Mouse (Mus musculus) MEL (cell line): ENCODE data around the gene Rbck1. TPM values are rescaled to one million over a fixed set of nuclear protein-coding genes. Genes with fewer than 3 reads are reported as not detected.

Source experiments
- DNase-seq: peaks from one replicate; pipeline ENCODE4 v3.0.0; 2011; ENCODE audit warnings: low read depth, low spot score
- H3K27ac ChIP-seq: 2 replicates; pipeline ENCODE4 v1.5.1; 2012; ENCODE audit warnings: low read depth, mild to moderate bottlenecking, control low read depth, low read length, moderate library complexity; ENCODE audit not compliant: control insufficient read depth
- H3K27me3 ChIP-seq, 2 experiments: fragments of 150-350 bp in 1 of 2; sonication (generic) in 1 of 2; 2 replicates each; pipeline ENCODE4 v1.6.1; 2012; ENCODE audit warnings: low read length in 2 of 2, mild to moderate bottlenecking in 2 of 2, improper control_type of control experiment in 1 of 2, moderate library complexity in 1 of 2; ENCODE audit not compliant: insufficient read depth in 2 of 2, control insufficient read depth in 1 of 2
- H3K36me3 ChIP-seq, 2 experiments: 2 replicates each; pipeline ENCODE4 v1.6.1; 2012 to 2014; ENCODE audit warnings: low read length in 2 of 2, improper control_type of control experiment in 1 of 2, inconsistent platforms in 1 of 2, mild to moderate bottlenecking in 1 of 2; ENCODE audit not compliant: insufficient read depth in 2 of 2, control insufficient read depth in 1 of 2
- H3K4me1 ChIP-seq, 2 experiments: fragments of 150-350 bp in 1 of 2; sonication (generic) in 1 of 2; 2 replicates each; pipeline ENCODE4 v1.6.1; 2012; ENCODE audit warnings: low read length in 2 of 2, improper control_type of control experiment in 1 of 2, mild to moderate bottlenecking in 1 of 2; ENCODE audit not compliant: insufficient read depth in 2 of 2, control insufficient read depth in 1 of 2
- H3K4me3 ChIP-seq, 2 experiments: fragments of 150-350 bp in 1 of 2; sonication (generic) in 1 of 2; 2 replicates each; pipeline ENCODE4 v1.5.1; 2012; ENCODE audit warnings: low read depth in 2 of 2, low read length in 2 of 2, mild to moderate bottlenecking in 2 of 2, moderate library complexity in 2 of 2, control low read depth in 1 of 2, improper control_type of control experiment in 1 of 2; ENCODE audit not compliant: control insufficient read depth in 1 of 2, insufficient read depth in 1 of 2
- H3K79me2 ChIP-seq: 2 replicates; pipeline ENCODE4 v1.6.1; 2012; ENCODE audit warnings: mild to moderate bottlenecking, low read length, moderate library complexity; ENCODE audit not compliant: control insufficient read depth, poor library complexity, insufficient read depth
- H3K9ac ChIP-seq: 2 replicates; pipeline ENCODE4 v1.6.1; 2012; ENCODE audit warnings: low read depth, mild to moderate bottlenecking, control low read depth, low read length, moderate library complexity; ENCODE audit not compliant: control insufficient read depth, poor library complexity, severe bottlenecking
- H3K9me3 ChIP-seq: fragments of 150-350 bp; sonication (generic); replicated peaks from 2 replicates; pipeline ENCODE4 v1.6.1; 2012; ENCODE audit warnings: mild to moderate bottlenecking, low read length, improper control_type of control experiment, moderate library complexity; ENCODE audit not compliant: insufficient read depth
- BHLHE40 ChIP-seq: IDR thresholded peaks from 2 replicates; pipeline ENCODE4 v1.6.1; 2012; ENCODE audit warnings: low read depth, mild to moderate bottlenecking, inconsistent platforms, low read length, improper control_type of control experiment, borderline replicate concordance
- CHD1 ChIP-seq: IDR thresholded peaks from 2 replicates; pipeline ENCODE4 v1.6.1; 2012; ENCODE audit warnings: low read depth, mild to moderate bottlenecking, inconsistent platforms, low read length, improper control_type of control experiment
- E2F4 ChIP-seq: IDR thresholded peaks from 2 replicates; pipeline ENCODE4 v1.6.1; 2011; ENCODE audit warnings: low read depth, low read length, improper control_type of control experiment, borderline replicate concordance
- ELF1 ChIP-seq: IDR thresholded peaks from 2 replicates; pipeline ENCODE4 v1.6.1; 2014; ENCODE audit warnings: low read depth, mild to moderate bottlenecking, inconsistent platforms, low read length, improper control_type of control experiment, moderate library complexity
- ETS1 ChIP-seq: IDR thresholded peaks from 2 replicates; pipeline ENCODE4 v1.6.1; 2012; ENCODE audit warnings: low read depth, mild to moderate bottlenecking, inconsistent platforms, low read length, improper control_type of control experiment, moderate library complexity
- GABPA ChIP-seq: IDR thresholded peaks from 2 replicates; pipeline ENCODE4 v1.6.1; 2012; ENCODE audit warnings: low read depth, mild to moderate bottlenecking, inconsistent platforms, low read length, improper control_type of control experiment, moderate library complexity
- GATA1 ChIP-seq: IDR thresholded peaks from 2 replicates; pipeline ENCODE4 v1.6.1; 2011; ENCODE audit warnings: low read depth, low read length, improper control_type of control experiment
- HCFC1 ChIP-seq: IDR thresholded peaks from 2 replicates; pipeline ENCODE4 v1.6.1; 2012; ENCODE audit warnings: low read depth, mild to moderate bottlenecking, inconsistent platforms, low read length, improper control_type of control experiment, moderate library complexity
- JUND ChIP-seq: IDR thresholded peaks from 2 replicates; pipeline ENCODE4 v1.6.1; 2011; ENCODE audit warnings: low read depth, mild to moderate bottlenecking, improper control_type of control experiment, low read length
- KAT2A ChIP-seq: conservative IDR thresholded peaks from 2 replicates; pipeline ENCODE4 v1.6.1; 2012; ENCODE audit warnings: low read depth, low read length, improper control_type of control experiment, inconsistent platforms
- MAX ChIP-seq: IDR thresholded peaks from 2 replicates; pipeline ENCODE4 v1.6.1; 2011; ENCODE audit warnings: low read length, improper control_type of control experiment
- MAZ ChIP-seq: IDR thresholded peaks from 2 replicates; pipeline ENCODE4 v1.6.1; 2012; ENCODE audit warnings: low read depth, mild to moderate bottlenecking, inconsistent platforms, low read length, improper control_type of control experiment
- MXI1 ChIP-seq: IDR thresholded peaks from 2 replicates; pipeline ENCODE4 v1.6.1; 2011; ENCODE audit warnings: mild to moderate bottlenecking, low read depth, low read length, improper control_type of control experiment
- MYB ChIP-seq: IDR thresholded peaks from 2 replicates; pipeline ENCODE4 v1.6.1; 2011; ENCODE audit warnings: mild to moderate bottlenecking, low read depth, low read length, improper control_type of control experiment
- NELFE ChIP-seq: IDR thresholded peaks from 2 replicates; pipeline ENCODE4 v1.6.1; 2011; ENCODE audit warnings: low read depth, low read length, improper control_type of control experiment
- POLR2AphosphoS2 ChIP-seq: IDR thresholded peaks from 2 replicates; pipeline ENCODE4 v1.6.1; 2011; ENCODE audit warnings: low read length, improper control_type of control experiment
- POLR2AphosphoS5 ChIP-seq: IDR thresholded peaks from 2 replicates; pipeline ENCODE4 v1.6.1; 2012; ENCODE audit warnings: low read depth, borderline replicate concordance, mild to moderate bottlenecking, inconsistent platforms, low read length, moderate library complexity, mixed read lengths
- RAD21 ChIP-seq: IDR thresholded peaks from 2 replicates; pipeline ENCODE4 v1.6.1; 2011; ENCODE audit warnings: mild to moderate bottlenecking, low read depth, low read length, improper control_type of control experiment
- RCOR1 ChIP-seq: IDR thresholded peaks from 2 replicates; pipeline ENCODE4 v1.6.1; 2012; ENCODE audit warnings: low read depth, mild to moderate bottlenecking, inconsistent platforms, low read length, improper control_type of control experiment
- SIN3A ChIP-seq: IDR thresholded peaks from 2 replicates; pipeline ENCODE4 v1.6.1; 2012; ENCODE audit warnings: low read length, improper control_type of control experiment, inconsistent platforms
- TCF12 ChIP-seq: IDR thresholded peaks from 2 replicates; pipeline ENCODE4 v1.6.1; 2014; ENCODE audit warnings: low read depth, mild to moderate bottlenecking, inconsistent platforms, low read length, improper control_type of control experiment, moderate library complexity
- USF1 ChIP-seq: IDR thresholded peaks from 2 replicates; pipeline ENCODE4 v1.6.1; 2014; ENCODE audit warnings: low read depth, mild to moderate bottlenecking, inconsistent platforms, low read length, improper control_type of control experiment, moderate library complexity
- USF2 ChIP-seq, 2 experiments: IDR thresholded peaks; 2 replicates each; pipeline ENCODE4 v1.6.1; 2011 to 2012; ENCODE audit warnings: improper control_type of control experiment in 2 of 2, low read length in 2 of 2, borderline replicate concordance in 1 of 2, inconsistent platforms in 1 of 2, low read depth in 1 of 2, mild to moderate bottlenecking in 1 of 2; ENCODE audit not compliant: insufficient read depth in 1 of 2
- ZC3H11A ChIP-seq: IDR thresholded peaks from 2 replicates; pipeline ENCODE4 v1.6.1; 2012; ENCODE audit warnings: low read depth, mild to moderate bottlenecking, inconsistent platforms, low read length, improper control_type of control experiment
- ZNF384 ChIP-seq: IDR thresholded peaks from 2 replicates; pipeline ENCODE4 v1.6.1; 2012; ENCODE audit warnings: low read depth, mild to moderate bottlenecking, inconsistent platforms, low read length, improper control_type of control experiment
- polyA plus RNA-seq, 2 experiments: library from polyadenylated mRNA; stranded (reverse) in 1 of 2; unstranded in 1 of 2; fragments of >175 nt in 1 of 2; fragments of >200 nt in 1 of 2; gene quantifications; 2 replicates each; pipeline versions ENCODE4 v1.2.1 to v1.2.4; 2012; ENCODE audit warnings: low replicate concordance in 2 of 2, low read depth in 1 of 2; ENCODE audit not compliant: insufficient read length in 2 of 2, insufficient read depth in 1 of 2, missing spikeins in 1 of 2
- total RNA-seq: library from RNA; depleted of rRNA; stranded (reverse); fragments of 300-350 nt; gene quantifications from 2 replicates; pipeline ENCODE4 v1.2.3, GENCODE M21; 2012

Gene Rbck1
- total and polyA plus RNA-seq, 3 experiments = 90.9 to 162 (median 92.1) TPM

- TF ChIP-seq GABPA (no peak), MAX (no peak), RAD21 (no peak), KAT2A (no peak), ETS1 (no peak), JUND (no peak), BHLHE40 (no peak), GATA1 (no peak), HCFC1 (no peak), RCOR1 (no peak), ELF1 (no peak), POLR2AphosphoS5 (no peak), TCF12 (no peak), MYB (no peak), CHD1 (no peak)
- H3K4me3 ChIP-seq = no peak overlapping the region
- DNase-seq = no peak
- H3K9ac ChIP-seq = no peak overlapping the region
- H3K4me1 ChIP-seq = peaks cover 5 to 6% of the 10 kb centered on the region in 2 experiments
- H3K36me3 ChIP-seq = peaks cover 3 to 12% of the 10 kb centered on the region in 2 experiments; a peak in 3 of 4 replicates
- no peaks in the 10 kb centered on the region for H3K9me3 ChIP-seq
- no peak overlapping the region for H3K27ac ChIP-seq
- H3K79me2 ChIP-seq = peaks cover 5% of the 10 kb centered on the region
- H3K27me3 ChIP-seq = no peaks in the 10 kb centered on the region
Observed at GRCm38 (mm10) chr2:152324842-152325241, 7.6 kb downstream of the Rbck1 start.

DNA sequence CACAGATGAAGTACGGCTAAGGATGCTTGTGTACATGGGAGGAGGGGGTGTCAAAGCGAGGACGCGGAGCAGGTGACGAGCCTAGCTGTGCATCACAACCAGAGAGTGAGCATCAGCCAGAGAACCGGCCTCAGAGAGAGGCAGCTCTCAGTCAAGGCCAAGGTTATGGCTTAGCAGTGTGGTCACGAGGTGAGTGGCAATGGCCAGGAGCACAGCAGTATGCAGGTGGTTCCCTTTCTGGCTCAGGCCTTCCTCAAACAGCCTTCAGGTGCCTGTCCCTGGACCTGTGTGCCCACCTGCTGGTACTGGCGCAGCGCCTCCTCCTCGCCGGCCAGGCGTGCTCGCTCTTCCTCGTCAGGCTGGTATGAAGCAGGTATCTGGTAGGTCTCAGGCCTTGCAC lies 8.5 kb downstream of the Rbck1 start:
- Histone ChIP-seq H3K9ac (no peak overlapping the region), H3K79me2 (peaks cover 3% of the 10 kb centered on the region), H3K4me1 (peaks cover 5% of the 10 kb centered on the region in 2 experiments), H3K9me3 (no peaks in the 10 kb centered on the region), H3K36me3 (peaks cover 3 to 6% of the 10 kb centered on the region in 2 experiments; a peak in 2 of 4 replicates), H3K4me3 (no peak overlapping the region), H3K27ac (no peak overlapping the region), H3K27me3 (no peaks in the 10 kb centered on the region)
- TF ChIP-seq GABPA (no peak), USF1 (no peak), GATA1 (no peak), MXI1 (no peak), ZC3H11A (no peak), HCFC1 (no peak), SIN3A (no peak), ZNF384 (no peak), NELFE (no peak), POLR2AphosphoS2 (no peak), E2F4 (no peak), MAZ (no peak), JUND (no peak), MYB (no peak), ETS1 (no peak), RAD21 (no peak), USF2 (IDR thresholded peaks at IDR 0.05; ENCODE audit: borderline replicate concordance in 1 of 2, insufficient read depth in 1 of 2, low read depth in 1 of 2, low read length in 2 of 2) (no peak)
- DNase-seq = no peak
